Mouse (Mus musculus) intestine, embryonic 16.5 days (tissue): ENCODE data around the gene Phf11b. TPM values are rescaled to one million over a fixed set of nuclear protein-coding genes. Genes with fewer than 3 reads are reported as not detected.
"Not testable (repeated sequence)": the region's sequence is repeated elsewhere in the genome, so short reads cannot be mapped to it uniquely, and the experiment has no call there.

Experiments
- ATAC-seq: fragments of 200-750 bp; cut with Nextera tagmentation; 2 replicates; pipeline ENCODE4 v1.8.0; 2017; ENCODE audit warnings: moderate TSS enrichment, moderate library complexity
- H3K27ac ChIP-seq: fragments of 300-500 bp; sonication (generic); 2 replicates; pipeline ENCODE4 v1.5.1; 2014; ENCODE audit warnings: mild to moderate bottlenecking, low read length
- H3K27me3 ChIP-seq: fragments of 300-500 bp; sonication (generic); replicated peaks from 2 replicates; pipeline ENCODE4 v1.6.1; 2014; ENCODE audit warnings: low read length, control low read depth, mixed read lengths; ENCODE audit not compliant: control insufficient read depth, insufficient read depth
- H3K36me3 ChIP-seq: fragments of 300-500 bp; sonication (generic); 2 replicates; pipeline ENCODE4 v1.6.1; 2014; ENCODE audit warnings: low read length, control low read depth; ENCODE audit not compliant: control insufficient read depth, insufficient read depth
- H3K4me1 ChIP-seq: fragments of 300-500 bp; sonication (generic); 2 replicates; pipeline ENCODE4 v1.6.1; 2014; ENCODE audit warnings: low read length, control low read depth, mixed read lengths; ENCODE audit not compliant: control insufficient read depth, insufficient read depth
- H3K4me2 ChIP-seq: fragments of 300-500 bp; sonication (generic); 2 replicates; pipeline ENCODE4 v1.6.1; 2014; ENCODE audit warnings: low read depth, low read length, control low read depth
- H3K4me3 ChIP-seq: fragments of 300-500 bp; sonication (generic); 2 replicates; pipeline ENCODE4 v1.5.1; 2014; ENCODE audit warnings: mild to moderate bottlenecking, low read length
- H3K9ac ChIP-seq: fragments of 300-500 bp; sonication (generic); 2 replicates; pipeline ENCODE4 v1.6.1; 2014; ENCODE audit warnings: low read depth, low read length
- H3K9me3 ChIP-seq: fragments of 300-500 bp; sonication (generic); 2 replicates; pipeline ENCODE4 v1.6.1; 2016; ENCODE audit warnings: low read length, control low read depth; ENCODE audit not compliant: control insufficient read depth
- WGBS: fragments of 180-500 bp; shearing (Covaris S2); extraction: QIAGEN DNeasy Blood & Tissue Kit; methylation state at CpG from one replicate; pipeline ENCODE4 v1.1.7; 2014; 5-methylcytosine and 5-hydroxymethylcytosine counted together
- polyA plus RNA-seq: library from polyadenylated mRNA; unstranded; fragments of >200 nt; fragmentation: Nextera tagmentation; extraction: Ambion mirVana; gene quantifications from 2 replicates; pipeline ENCODE4 v1.2.1, GENCODE M21; 2015

Gene Phf11b
- polyA plus RNA-seq, 1 experiment from 2014 or later, result 0.88 TPM

- not testable (repeated sequence) for H3K27ac ChIP-seq, H3K4me1 ChIP-seq, ATAC-seq, H3K9me3 ChIP-seq, H3K9ac ChIP-seq, H3K4me3 ChIP-seq, H3K4me2 ChIP-seq, H3K27me3 ChIP-seq, H3K36me3 ChIP-seq
- 82% methylated on average over 6 of the region's 6 CpGs for WGBS
These were observed 21.2 kb downstream of the Phf11b start for GRCm38 (mm10) chr14:59319970-59320369.

- not testable (repeated sequence) for H3K9ac ChIP-seq, H3K4me1 ChIP-seq, H3K36me3 ChIP-seq, H3K27me3 ChIP-seq, H3K27ac ChIP-seq, H3K4me2 ChIP-seq, ATAC-seq, H3K9me3 ChIP-seq, H3K4me3 ChIP-seq
- 89% methylated on average over 3 of the region's 3 CpGs for WGBS
These were observed 22.1 kb downstream of the Phf11b start for GRCm38 (mm10) chr14:59319036-59319435.

GRCm38 (mm10) chr14:59297391-59297790 lies 43.8 kb downstream of the Phf11b start, which contains the start of gene Phf11a:
Phf11a (minus strand) TSS chr14:59297522.
- not testable (repeated sequence) for H3K4me1 ChIP-seq, H3K36me3 ChIP-seq, H3K4me2 ChIP-seq, H3K27ac ChIP-seq, H3K27me3 ChIP-seq, ATAC-seq, H3K4me3 ChIP-seq, H3K9ac ChIP-seq, H3K9me3 ChIP-seq
- WGBS, result 80% methylated on average over 1 of the region's 1 CpGs

GRCm38 (mm10) chr14:59291769-59292168 lies 49.4 kb downstream of the Phf11b start:
- not testable (repeated sequence) for H3K4me3 ChIP-seq, H3K4me1 ChIP-seq, H3K9me3 ChIP-seq, H3K36me3 ChIP-seq, H3K9ac ChIP-seq, H3K4me2 ChIP-seq, H3K27ac ChIP-seq, ATAC-seq, H3K27me3 ChIP-seq

GRCm38 (mm10) chr14:59274961-59275360 lies 66.2 kb downstream of the Phf11b start:
- not testable (repeated sequence) for H3K4me1 ChIP-seq, H3K27ac ChIP-seq, H3K4me2 ChIP-seq, H3K27me3 ChIP-seq, H3K4me3 ChIP-seq, H3K9me3 ChIP-seq, H3K9ac ChIP-seq, ATAC-seq, H3K36me3 ChIP-seq
- WGBS, result 91% methylated on average over 4 of the region's 4 CpGs

Other genes with a start within 250 kb of the Phf11b start
- gene 1700129C05Rik, start 198.5 kb downstream of the Phf11b start, polyA plus RNA-seq, result not detected in 2 replicates
- gene Gm5142, start 162.6 kb downstream of the Phf11b start, polyA plus RNA-seq, result not detected in 2 replicates
- gene Rcbtb1, start 140.1 kb downstream of the Phf11b start, polyA plus RNA-seq, result 46.4 and 51.0 TPM in 2 replicates
- not detected in 2 replicates for gene Gm6904, start 81.1 kb downstream of the Phf11b start, polyA plus RNA-seq
- 0.13 and 0.17 TPM in 2 replicates for gene Phf11a, start 43.8 kb downstream of the Phf11b start, polyA plus RNA-seq
- 2.0 and 2.2 TPM in 2 replicates for gene Phf11d, start 24.1 kb upstream of the Phf11b start, polyA plus RNA-seq
- 0.45 and 0.57 TPM in 2 replicates for gene Phf11c, start 54.0 kb upstream of the Phf11b start, polyA plus RNA-seq
- gene Setdb2, start 99.5 kb upstream of the Phf11b start, polyA plus RNA-seq, result 7.2 and 8.3 TPM in 2 replicates
- gene Cab39l, start 99.6 kb upstream of the Phf11b start, polyA plus RNA-seq, result 35.9 and 36.2 TPM in 2 replicates